Mouse (Mus musculus) MEL (cell line): ENCODE measurements around the gene Chst4. TPM values are rescaled to one million over a fixed set of nuclear protein-coding genes. Genes with fewer than 3 reads are reported as not detected.

Source experiments
- DNase-seq: peaks from one replicate; pipeline ENCODE4 v3.0.0; 2011; ENCODE audit warnings: low read depth, low spot score
- H3K27ac ChIP-seq: 2 replicates; pipeline ENCODE4 v1.5.1; 2012; ENCODE audit warnings: low read depth, mild to moderate bottlenecking, control low read depth, low read length, moderate library complexity; ENCODE audit not compliant: control insufficient read depth
- H3K27me3 ChIP-seq, 2 experiments: fragments of 150-350 bp in 1 of 2; sonication (generic) in 1 of 2; 2 replicates each; pipeline ENCODE4 v1.6.1; 2012; ENCODE audit warnings: low read length in 2 of 2, mild to moderate bottlenecking in 2 of 2, improper control_type of control experiment in 1 of 2, moderate library complexity in 1 of 2; ENCODE audit not compliant: insufficient read depth in 2 of 2, control insufficient read depth in 1 of 2
- H3K36me3 ChIP-seq, 2 experiments: 2 replicates each; pipeline ENCODE4 v1.6.1; 2012 to 2014; ENCODE audit warnings: low read length in 2 of 2, improper control_type of control experiment in 1 of 2, inconsistent platforms in 1 of 2, mild to moderate bottlenecking in 1 of 2; ENCODE audit not compliant: insufficient read depth in 2 of 2, control insufficient read depth in 1 of 2
- H3K4me1 ChIP-seq, 2 experiments: fragments of 150-350 bp in 1 of 2; sonication (generic) in 1 of 2; 2 replicates each; pipeline ENCODE4 v1.6.1; 2012; ENCODE audit warnings: low read length in 2 of 2, improper control_type of control experiment in 1 of 2, mild to moderate bottlenecking in 1 of 2; ENCODE audit not compliant: insufficient read depth in 2 of 2, control insufficient read depth in 1 of 2
- H3K4me3 ChIP-seq, 2 experiments: fragments of 150-350 bp in 1 of 2; sonication (generic) in 1 of 2; 2 replicates each; pipeline ENCODE4 v1.5.1; 2012; ENCODE audit warnings: low read depth in 2 of 2, low read length in 2 of 2, mild to moderate bottlenecking in 2 of 2, moderate library complexity in 2 of 2, control low read depth in 1 of 2, improper control_type of control experiment in 1 of 2; ENCODE audit not compliant: control insufficient read depth in 1 of 2, insufficient read depth in 1 of 2
- H3K79me2 ChIP-seq: 2 replicates; pipeline ENCODE4 v1.6.1; 2012; ENCODE audit warnings: mild to moderate bottlenecking, low read length, moderate library complexity; ENCODE audit not compliant: control insufficient read depth, poor library complexity, insufficient read depth
- H3K9ac ChIP-seq: 2 replicates; pipeline ENCODE4 v1.6.1; 2012; ENCODE audit warnings: low read depth, mild to moderate bottlenecking, control low read depth, low read length, moderate library complexity; ENCODE audit not compliant: control insufficient read depth, poor library complexity, severe bottlenecking
- H3K9me3 ChIP-seq: fragments of 150-350 bp; sonication (generic); replicated peaks from 2 replicates; pipeline ENCODE4 v1.6.1; 2012; ENCODE audit warnings: mild to moderate bottlenecking, low read length, improper control_type of control experiment, moderate library complexity; ENCODE audit not compliant: insufficient read depth
- BHLHE40 ChIP-seq: IDR thresholded peaks from 2 replicates; pipeline ENCODE4 v1.6.1; 2012; ENCODE audit warnings: low read depth, mild to moderate bottlenecking, inconsistent platforms, low read length, improper control_type of control experiment, borderline replicate concordance
- CHD1 ChIP-seq: IDR thresholded peaks from 2 replicates; pipeline ENCODE4 v1.6.1; 2012; ENCODE audit warnings: low read depth, mild to moderate bottlenecking, inconsistent platforms, low read length, improper control_type of control experiment
- CHD2 ChIP-seq: IDR thresholded peaks from 2 replicates; pipeline ENCODE4 v1.6.1; 2011; ENCODE audit warnings: low read length, improper control_type of control experiment
- CTCF ChIP-seq, 3 experiments: IDR thresholded peaks in 2 of 3; conservative IDR thresholded peaks in 1 of 3; 2 replicates each; pipeline ENCODE4 v1.5.1; 2011 to 2012; ENCODE audit warnings: low read length in 3 of 3, low read depth in 2 of 3, mild to moderate bottlenecking in 2 of 3, improper control_type of control experiment in 1 of 3, inconsistent platforms in 1 of 3, mixed read lengths in 1 of 3, moderate library complexity in 1 of 3; ENCODE audit not compliant: control insufficient read depth in 1 of 3, insufficient read depth in 1 of 3, poor library complexity in 1 of 3, severe bottlenecking in 1 of 3
- E2F4 ChIP-seq: IDR thresholded peaks from 2 replicates; pipeline ENCODE4 v1.6.1; 2011; ENCODE audit warnings: low read depth, low read length, improper control_type of control experiment, borderline replicate concordance
- JUND ChIP-seq: IDR thresholded peaks from 2 replicates; pipeline ENCODE4 v1.6.1; 2011; ENCODE audit warnings: low read depth, mild to moderate bottlenecking, improper control_type of control experiment, low read length
- KAT2A ChIP-seq: conservative IDR thresholded peaks from 2 replicates; pipeline ENCODE4 v1.6.1; 2012; ENCODE audit warnings: low read depth, low read length, improper control_type of control experiment, inconsistent platforms
- MAFK ChIP-seq: IDR thresholded peaks from 2 replicates; pipeline ENCODE4 v1.6.1; 2011; ENCODE audit warnings: low read depth, mild to moderate bottlenecking, low read length, improper control_type of control experiment, borderline replicate concordance
- MAX ChIP-seq: IDR thresholded peaks from 2 replicates; pipeline ENCODE4 v1.6.1; 2011; ENCODE audit warnings: low read length, improper control_type of control experiment
- MXI1 ChIP-seq: IDR thresholded peaks from 2 replicates; pipeline ENCODE4 v1.6.1; 2011; ENCODE audit warnings: mild to moderate bottlenecking, low read depth, low read length, improper control_type of control experiment
- MYC ChIP-seq: IDR thresholded peaks from 2 replicates; pipeline ENCODE4 v1.6.1; 2011; ENCODE audit warnings: low read depth, mild to moderate bottlenecking, low read length, improper control_type of control experiment, moderate library complexity
- POLR2AphosphoS5 ChIP-seq: IDR thresholded peaks from 2 replicates; pipeline ENCODE4 v1.6.1; 2012; ENCODE audit warnings: low read depth, borderline replicate concordance, mild to moderate bottlenecking, inconsistent platforms, low read length, moderate library complexity, mixed read lengths
- RAD21 ChIP-seq: IDR thresholded peaks from 2 replicates; pipeline ENCODE4 v1.6.1; 2011; ENCODE audit warnings: mild to moderate bottlenecking, low read depth, low read length, improper control_type of control experiment
- RCOR1 ChIP-seq: IDR thresholded peaks from 2 replicates; pipeline ENCODE4 v1.6.1; 2012; ENCODE audit warnings: low read depth, mild to moderate bottlenecking, inconsistent platforms, low read length, improper control_type of control experiment
- SIN3A ChIP-seq: IDR thresholded peaks from 2 replicates; pipeline ENCODE4 v1.6.1; 2012; ENCODE audit warnings: low read length, improper control_type of control experiment, inconsistent platforms
- SMC3 ChIP-seq: IDR thresholded peaks from 2 replicates; pipeline ENCODE4 v1.6.1; 2011; ENCODE audit warnings: low read depth, low read length, improper control_type of control experiment
- TAL1 ChIP-seq: IDR thresholded peaks from 2 replicates; pipeline ENCODE4 v1.6.1; 2012; ENCODE audit warnings: mild to moderate bottlenecking, inconsistent platforms, low read length, moderate library complexity, mixed read lengths
- TCF12 ChIP-seq: IDR thresholded peaks from 2 replicates; pipeline ENCODE4 v1.6.1; 2014; ENCODE audit warnings: low read depth, mild to moderate bottlenecking, inconsistent platforms, low read length, improper control_type of control experiment, moderate library complexity
- UBTF ChIP-seq: IDR thresholded peaks from 2 replicates; pipeline ENCODE4 v1.6.1; 2012; ENCODE audit warnings: low read depth, mild to moderate bottlenecking, inconsistent platforms, low read length, improper control_type of control experiment, moderate library complexity, borderline replicate concordance; ENCODE audit not compliant: insufficient read depth
- USF1 ChIP-seq: IDR thresholded peaks from 2 replicates; pipeline ENCODE4 v1.6.1; 2014; ENCODE audit warnings: low read depth, mild to moderate bottlenecking, inconsistent platforms, low read length, improper control_type of control experiment, moderate library complexity
- USF2 ChIP-seq, 2 experiments: IDR thresholded peaks; 2 replicates each; pipeline ENCODE4 v1.6.1; 2011 to 2012; ENCODE audit warnings: improper control_type of control experiment in 2 of 2, low read length in 2 of 2, borderline replicate concordance in 1 of 2, inconsistent platforms in 1 of 2, low read depth in 1 of 2, mild to moderate bottlenecking in 1 of 2; ENCODE audit not compliant: insufficient read depth in 1 of 2
- ZC3H11A ChIP-seq: IDR thresholded peaks from 2 replicates; pipeline ENCODE4 v1.6.1; 2012; ENCODE audit warnings: low read depth, mild to moderate bottlenecking, inconsistent platforms, low read length, improper control_type of control experiment
- ZMIZ1 ChIP-seq: IDR thresholded peaks from 2 replicates; pipeline ENCODE4 v1.6.1; 2012; ENCODE audit warnings: low read depth, mild to moderate bottlenecking, inconsistent platforms, low read length, improper control_type of control experiment, moderate library complexity
- ZNF384 ChIP-seq: IDR thresholded peaks from 2 replicates; pipeline ENCODE4 v1.6.1; 2012; ENCODE audit warnings: low read depth, mild to moderate bottlenecking, inconsistent platforms, low read length, improper control_type of control experiment
- polyA plus RNA-seq, 2 experiments: library from polyadenylated mRNA; stranded (reverse) in 1 of 2; unstranded in 1 of 2; fragments of >175 nt in 1 of 2; fragments of >200 nt in 1 of 2; gene quantifications; 2 replicates each; pipeline versions ENCODE4 v1.2.1 to v1.2.4; 2012; ENCODE audit warnings: low replicate concordance in 2 of 2, low read depth in 1 of 2; ENCODE audit not compliant: insufficient read length in 2 of 2, insufficient read depth in 1 of 2, missing spikeins in 1 of 2
- total RNA-seq: library from RNA; depleted of rRNA; stranded (reverse); fragments of 300-350 nt; gene quantifications from 2 replicates; pipeline ENCODE4 v1.2.3, GENCODE M21; 2012

Gene Chst4
- total and polyA plus RNA-seq, 3 experiments = not detected

DNA sequence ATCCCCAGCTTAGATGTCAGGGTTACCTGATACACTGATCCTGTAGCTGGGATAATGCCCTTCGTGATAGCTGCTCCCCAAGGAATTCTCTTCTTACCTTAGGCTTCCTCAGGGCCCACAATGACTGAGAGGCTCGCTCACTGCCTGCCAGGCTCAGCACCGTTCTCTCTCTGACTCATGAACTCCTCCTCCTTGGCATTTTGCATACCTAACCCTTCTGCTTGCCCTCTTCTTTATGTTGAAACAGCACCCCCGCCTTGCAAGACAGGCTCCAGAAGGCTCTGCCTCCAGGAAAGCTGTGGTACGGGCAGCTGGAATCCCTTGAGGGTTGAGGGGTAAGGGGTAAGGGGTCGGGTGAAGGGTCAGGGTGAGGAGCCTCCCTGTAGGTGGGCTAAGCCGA lies 324 bp downstream of the Chst4 start:
- no peaks in the 10 kb centered on the region for H3K9me3 ChIP-seq
- no peaks in the 10 kb centered on the region for H3K4me1 ChIP-seq
- no peaks in the 10 kb centered on the region for H3K79me2 ChIP-seq
- H3K27ac ChIP-seq = no peak overlapping the region
- no peak overlapping the region for H3K4me3 ChIP-seq
- no peaks in the 10 kb centered on the region for H3K36me3 ChIP-seq
- TF ChIP-seq USF2 (IDR thresholded peaks at IDR 0.05; ENCODE audit: borderline replicate concordance in 1 of 2, insufficient read depth in 1 of 2, low read depth in 1 of 2, low read length in 2 of 2) (no peak), ZC3H11A (no peak), E2F4 (no peak), RCOR1 (no peak), ZNF384 (no peak), KAT2A (no peak), MYC (no peak), TCF12 (no peak), BHLHE40 (no peak), UBTF (no peak), JUND (no peak), SIN3A (no peak), MAX (no peak), POLR2AphosphoS5 (no peak), CHD2 (no peak), MAFK (no peak)
- TF ChIP-seq, all 39 proteins: peak for 0
- DNase-seq = no peak
- no peaks in the 10 kb centered on the region for H3K27me3 ChIP-seq
- H3K9ac ChIP-seq = no peak overlapping the region

DNA sequence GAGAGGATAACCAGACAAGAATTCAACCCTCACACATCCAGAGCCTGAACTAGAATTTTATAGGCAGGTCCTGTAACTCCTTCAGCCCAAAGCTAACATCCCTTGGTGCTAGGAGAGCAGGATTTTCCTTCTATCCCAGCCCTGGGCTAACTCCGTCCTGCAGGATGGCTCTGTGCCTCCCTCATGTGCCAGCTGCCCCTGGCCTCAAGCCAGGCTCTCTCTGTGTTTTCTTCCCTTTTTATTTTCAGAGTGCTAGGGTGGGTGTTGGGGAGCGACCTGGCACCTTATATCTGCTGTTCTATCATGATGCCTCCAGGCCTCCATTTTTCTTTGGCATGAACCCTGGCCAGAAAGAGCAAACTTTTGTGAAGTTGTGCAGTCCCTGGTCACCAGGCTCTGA lies 3.4 kb downstream of the Chst4 start:
- H3K27ac ChIP-seq = no peak overlapping the region
- no peaks in the 10 kb centered on the region for H3K4me1 ChIP-seq
- TF ChIP-seq RAD21 (no peak), SIN3A (no peak), MXI1 (no peak), CHD1 (no peak), ZC3H11A (no peak), ZMIZ1 (no peak), USF1 (no peak), CTCF (IDR thresholded peaks at IDR 0.05 in 2 of 3, conservative IDR thresholded peaks at IDR 0.05 in 1 of 3; ENCODE audit: control insufficient read depth in 1 of 3, insufficient read depth in 1 of 3, low read depth in 2 of 3, low read length in 3 of 3, poor library complexity in 1 of 3, severe bottlenecking in 1 of 3) (no peak), TAL1 (no peak), ZNF384 (no peak), SMC3 (no peak)
- no peaks in the 10 kb centered on the region for H3K9me3 ChIP-seq
- no peak overlapping the region for H3K4me3 ChIP-seq
- no peaks in the 10 kb centered on the region for H3K27me3 ChIP-seq
- no peak for DNase-seq
- no peaks in the 10 kb centered on the region for H3K79me2 ChIP-seq
- no peak overlapping the region for H3K9ac ChIP-seq
- H3K36me3 ChIP-seq = no peaks in the 10 kb centered on the region
